Mouse (Mus musculus): ENCODE results near the gene Slc2a4. TPM values are rescaled to one million over a fixed set of nuclear protein-coding genes. Genes with fewer than 3 reads are reported as not detected.
A peak's percentile ranks its signal among the peaks of the same experiment; 100 is the strongest.

Slc2a4 gene
- polyA plus RNA-seq, 1 experiment from 2014 or later: 7.9 TPM

DNA sequence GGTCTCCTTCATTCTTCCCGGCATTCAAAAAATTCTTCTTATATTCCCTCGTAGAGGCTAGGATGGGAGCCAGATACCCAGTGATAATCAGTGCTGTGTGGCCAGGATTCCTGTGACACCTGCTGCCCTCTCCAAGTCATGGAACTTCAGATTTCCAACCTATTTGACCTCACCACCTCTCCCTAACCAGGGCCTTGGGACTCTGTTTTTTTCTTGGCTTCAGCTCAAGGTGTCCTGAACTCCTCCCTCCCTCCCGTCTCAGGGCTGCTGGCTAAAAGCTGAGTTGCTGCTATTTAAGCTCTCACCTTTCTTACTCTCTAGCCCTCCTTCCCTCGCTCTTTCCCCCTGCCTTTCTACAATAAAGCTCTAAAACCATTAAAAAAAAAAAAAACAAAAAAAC, 48.1 kb downstream of the Slc2a4 start:
- DNase-seq (ENCODE audit: low spot score) (peak; percentile 39), ATAC-seq (ENCODE audit: low FRiP score) (no peak)
- Histone ChIP-seq H3K4me3 (ENCODE audit: low read depth, low read length) (peak overlapping the region; percentile 92), H3K4me2 (replicated peaks; ENCODE audit: low read depth, low read length) (peak overlapping the region; percentile 97), H3K27me3 (ENCODE audit: control insufficient read depth, insufficient read depth, low read length) (no peaks in the 10 kb centered on the region), H3K36me3 (ENCODE audit: control insufficient read depth, insufficient read depth, low read length) (0 out of 2 replicates have a peak, but pooled peaks cover 4% of the 10 kb centered on the region), H3K9ac (ENCODE audit: low read depth, low read length) (peak overlapping the region; percentile 96), H3K27ac (ENCODE audit: low read depth, low read length) (no peak overlapping the region), H3K9me3 (ENCODE audit: control insufficient read depth, low read length) (no peaks in the 10 kb centered on the region), H3K4me1 (replicated peaks; ENCODE audit: control insufficient read depth, insufficient read depth, low read length) (peaks cover 14% of the 10 kb centered on the region)
- WGBS: 30% methylated on average over 4 of the region's 4 CpGs

DNA sequence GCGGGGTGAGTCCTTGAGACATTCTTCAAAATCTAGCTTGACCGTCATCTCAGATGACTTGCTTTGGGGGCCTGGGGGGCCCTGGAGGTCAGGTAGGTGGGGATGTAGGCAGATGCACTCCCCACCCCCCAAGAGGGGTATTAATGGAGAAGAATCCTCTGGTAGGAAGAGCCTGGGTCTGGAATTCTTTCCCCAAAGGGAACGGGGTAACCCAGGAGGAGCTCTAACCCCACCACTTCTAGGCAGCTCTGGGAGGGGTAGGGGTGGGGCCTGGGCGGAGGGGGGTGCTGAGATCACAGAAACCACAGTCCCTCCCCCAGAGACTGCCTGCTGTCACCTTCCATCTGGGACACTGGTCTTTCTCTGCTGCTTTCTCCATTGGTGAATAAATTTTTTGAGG, 52.7 kb downstream of the Slc2a4 start, which contains the start of gene Acap1:
Acap1 (minus strand) TSS at position 249 of the 400 bp plus-strand sequence.
- WGBS: 72% methylated on average over 4 of the region's 4 CpGs
- H3K9me3 ChIP-seq (ENCODE audit: control insufficient read depth, low read length): no peaks in the 10 kb centered on the region

GRCm38 (mm10) chr11:69894671-69895070, 53.3 kb downstream of the Slc2a4 start:
- Histone ChIP-seq H3K4me3 (ENCODE audit: low read depth, low read length) (no peak overlapping the region), H3K4me1 (replicated peaks; ENCODE audit: control insufficient read depth, insufficient read depth, low read length) (peaks cover 6% of the 10 kb centered on the region), H3K9ac (ENCODE audit: low read depth, low read length) (no peak overlapping the region), H3K9me3 (ENCODE audit: control insufficient read depth, low read length) (no peaks in the 10 kb centered on the region), H3K27me3 (ENCODE audit: control insufficient read depth, insufficient read depth, low read length) (no peaks in the 10 kb centered on the region), H3K4me2 (replicated peaks; ENCODE audit: low read depth, low read length) (no peak overlapping the region), H3K27ac (ENCODE audit: low read depth, low read length) (no peak overlapping the region), H3K36me3 (ENCODE audit: control insufficient read depth, insufficient read depth, low read length) (no peaks in the 10 kb centered on the region)
- ATAC-seq (ENCODE audit: low FRiP score) (no peak), DNase-seq (ENCODE audit: low spot score) (no peak)
- WGBS: 85% methylated on average over 5 of the region's 5 CpGs

More for the DNA sequence above, 52.7 kb downstream of the Slc2a4 start, which contains the start of gene Acap1:
- Histone ChIP-seq H3K27ac (ENCODE audit: low read depth, low read length) (no peak within 1 kb of the TSS), H3K9ac (ENCODE audit: low read depth, low read length) (no peak within 1 kb of the TSS), H3K36me3 (ENCODE audit: control insufficient read depth, insufficient read depth, low read length) (no peaks in the 10 kb centered on the region), H3K4me3 (ENCODE audit: low read depth, low read length) (no peak within 1 kb of the TSS), H3K4me2 (replicated peaks; ENCODE audit: low read depth, low read length) (no peak within 1 kb of the TSS), H3K27me3 (ENCODE audit: control insufficient read depth, insufficient read depth, low read length) (no peaks in the 10 kb centered on the region), H3K4me1 (replicated peaks; ENCODE audit: control insufficient read depth, insufficient read depth, low read length) (peaks cover 6% of the 10 kb centered on the region)
- no peak for DNase-seq (ENCODE audit: low spot score)
- ATAC-seq (ENCODE audit: low FRiP score): no peak

Other genes starting within 250 kb of the Slc2a4 start
- gene Polr2a, start 189.6 kb downstream of the Slc2a4 start, polyA plus RNA-seq (2014; fragmentation: Nextera tagmentation; extraction: Ambion mirVana): 46.5 and 50.1 TPM in 2 replicates
- 0.57 and 1.1 TPM in 2 replicates for gene Slc35g3, start 186.2 kb downstream of the Slc2a4 start, polyA plus RNA-seq (2014; fragmentation: Nextera tagmentation; extraction: Ambion mirVana)
- gene Zbtb4, start 182.3 kb downstream of the Slc2a4 start, polyA plus RNA-seq (2014; fragmentation: Nextera tagmentation; extraction: Ambion mirVana): 1.3 and 1.7 TPM in 2 replicates
- gene Chrnb1, start 152.2 kb downstream of the Slc2a4 start, polyA plus RNA-seq (2014; fragmentation: Nextera tagmentation; extraction: Ambion mirVana): 1.2 and 1.5 TPM in 2 replicates
- 2.2 and 2.8 TPM in 2 replicates for gene Fgf11, start 146.3 kb downstream of the Slc2a4 start, polyA plus RNA-seq (2014; fragmentation: Nextera tagmentation; extraction: Ambion mirVana)
- 0.83 and 0.93 TPM in 2 replicates for gene Tmem102, start 142.6 kb downstream of the Slc2a4 start, polyA plus RNA-seq (2014; fragmentation: Nextera tagmentation; extraction: Ambion mirVana)
- gene Gm39566, start 132.9 kb downstream of the Slc2a4 start, polyA plus RNA-seq (2014; fragmentation: Nextera tagmentation; extraction: Ambion mirVana): not detected in 2 replicates
- gene Spem2, start 129.7 kb downstream of the Slc2a4 start, polyA plus RNA-seq (2014; fragmentation: Nextera tagmentation; extraction: Ambion mirVana): not detected in 2 replicates
- 0.17 and 0.38 TPM in 2 replicates for gene Spem1, start 126.0 kb downstream of the Slc2a4 start, polyA plus RNA-seq (2014; fragmentation: Nextera tagmentation; extraction: Ambion mirVana)
- gene Nlgn2, start 110.4 kb downstream of the Slc2a4 start, polyA plus RNA-seq (2014; fragmentation: Nextera tagmentation; extraction: Ambion mirVana): 11.5 and 16.1 TPM in 2 replicates
- gene Tmem256, start 109.7 kb downstream of the Slc2a4 start, polyA plus RNA-seq (2014; fragmentation: Nextera tagmentation; extraction: Ambion mirVana): 268 and 276 TPM in 2 replicates
- 62.2 and 62.6 TPM in 2 replicates for gene Plscr3, start 101.8 kb downstream of the Slc2a4 start, polyA plus RNA-seq (2014; fragmentation: Nextera tagmentation; extraction: Ambion mirVana)
- gene Tnk1, start 89.5 kb downstream of the Slc2a4 start, polyA plus RNA-seq (2014; fragmentation: Nextera tagmentation; extraction: Ambion mirVana): 0.52 TPM in 1 of 2 replicates, not detected in the other
- gene Tmem95, start 70.2 kb downstream of the Slc2a4 start, polyA plus RNA-seq (2014; fragmentation: Nextera tagmentation; extraction: Ambion mirVana): not detected in 2 replicates
- gene Kctd11, start 66.8 kb downstream of the Slc2a4 start, polyA plus RNA-seq (2014; fragmentation: Nextera tagmentation; extraction: Ambion mirVana): 2.3 and 2.4 TPM in 2 replicates
- 0.45 and 1.4 TPM in 2 replicates for gene Acap1, start 52.6 kb downstream of the Slc2a4 start, polyA plus RNA-seq (2014; fragmentation: Nextera tagmentation; extraction: Ambion mirVana)
- gene 2810408A11Rik, start 47.2 kb downstream of the Slc2a4 start, polyA plus RNA-seq (2014; fragmentation: Nextera tagmentation; extraction: Ambion mirVana): 14.5 and 14.7 TPM in 2 replicates
- 15.0 and 20.6 TPM in 2 replicates for gene Neurl4, start 47.1 kb downstream of the Slc2a4 start, polyA plus RNA-seq (2014; fragmentation: Nextera tagmentation; extraction: Ambion mirVana)
- 84.3 and 89.0 TPM in 2 replicates for gene Gps2, start 34.3 kb downstream of the Slc2a4 start, polyA plus RNA-seq (2014; fragmentation: Nextera tagmentation; extraction: Ambion mirVana)
- 1,842 and 1,860 TPM in 2 replicates for gene Eif5a, start 26.2 kb downstream of the Slc2a4 start, polyA plus RNA-seq (2014; fragmentation: Nextera tagmentation; extraction: Ambion mirVana)
- 3.1 and 4.8 TPM in 2 replicates for gene Ybx2, start 12.4 kb downstream of the Slc2a4 start, polyA plus RNA-seq (2014; fragmentation: Nextera tagmentation; extraction: Ambion mirVana)
- gene Cldn7, start 16.6 kb upstream of the Slc2a4 start, polyA plus RNA-seq (2014; fragmentation: Nextera tagmentation; extraction: Ambion mirVana): 8.2 and 8.4 TPM in 2 replicates
- gene Ctdnep1, start 33.0 kb upstream of the Slc2a4 start, polyA plus RNA-seq (2014; fragmentation: Nextera tagmentation; extraction: Ambion mirVana): 23.8 and 26.8 TPM in 2 replicates
- 154 and 163 TPM in 2 replicates for gene Elp5, start 34.3 kb upstream of the Slc2a4 start, polyA plus RNA-seq (2014; fragmentation: Nextera tagmentation; extraction: Ambion mirVana)
- 621 and 643 TPM in 2 replicates for gene Gabarap, start 43.0 kb upstream of the Slc2a4 start, polyA plus RNA-seq (2014; fragmentation: Nextera tagmentation; extraction: Ambion mirVana)
- 56.7 and 57.5 TPM in 2 replicates for gene Phf23, start 47.6 kb upstream of the Slc2a4 start, polyA plus RNA-seq (2014; fragmentation: Nextera tagmentation; extraction: Ambion mirVana)
- gene Dvl2, start 52.4 kb upstream of the Slc2a4 start, polyA plus RNA-seq (2014; fragmentation: Nextera tagmentation; extraction: Ambion mirVana): 24.6 and 27.2 TPM in 2 replicates
- 45.1 and 52.1 TPM in 2 replicates for gene Acadvl, start 67.2 kb upstream of the Slc2a4 start, polyA plus RNA-seq (2014; fragmentation: Nextera tagmentation; extraction: Ambion mirVana)
- gene Dlg4, start 68.8 kb upstream of the Slc2a4 start, polyA plus RNA-seq (2014; fragmentation: Nextera tagmentation; extraction: Ambion mirVana): 13.2 and 18.7 TPM in 2 replicates
- 0.29 and 0.40 TPM in 2 replicates for gene Asgr1, start 105.9 kb upstream of the Slc2a4 start, polyA plus RNA-seq (2014; fragmentation: Nextera tagmentation; extraction: Ambion mirVana)
- not detected in 2 replicates for gene Asgr2, start 144.5 kb upstream of the Slc2a4 start, polyA plus RNA-seq (2014; fragmentation: Nextera tagmentation; extraction: Ambion mirVana)
- 0.42 TPM in 1 of 2 replicates, not detected in the other for gene Mgl2, start 182.1 kb upstream of the Slc2a4 start, polyA plus RNA-seq (2014; fragmentation: Nextera tagmentation; extraction: Ambion mirVana)
- 0.32 and 1.4 TPM in 2 replicates for gene Clec10a, start 208.0 kb upstream of the Slc2a4 start, polyA plus RNA-seq (2014; fragmentation: Nextera tagmentation; extraction: Ambion mirVana)